Mouse (Mus musculus) ES-Bruce4 (cell line): ENCODE measurements around the gene Lonp2. TPM values are rescaled to one million over a fixed set of nuclear protein-coding genes. Genes with fewer than 3 reads are reported as not detected.

Source experiments
- H3K27ac ChIP-seq: 2 replicates; pipeline ENCODE4 v1.5.1; 2012; ENCODE audit warnings: low read length, inconsistent platforms; ENCODE audit not compliant: insufficient read depth
- H3K27me3 ChIP-seq: 2 replicates; pipeline ENCODE4 v1.6.1; 2012; ENCODE audit warnings: mild to moderate bottlenecking, low read length, inconsistent platforms; ENCODE audit not compliant: control insufficient read depth, poor library complexity, insufficient read depth, severe bottlenecking
- H3K36me3 ChIP-seq: 2 replicates; pipeline ENCODE4 v1.6.1; 2012; ENCODE audit warnings: inconsistent platforms, mild to moderate bottlenecking, low read length, moderate library complexity; ENCODE audit not compliant: control insufficient read depth, poor library complexity, insufficient read depth, severe bottlenecking
- H3K4me1 ChIP-seq: one replicate; pipeline ENCODE4 v1.8.1; 2011; ENCODE audit warnings: low read length; ENCODE audit not compliant: control insufficient read depth, insufficient read depth
- H3K4me3 ChIP-seq: 2 replicates; pipeline ENCODE4 v1.5.1; 2011; ENCODE audit warnings: low read depth, mild to moderate bottlenecking, low read length
- H3K9ac ChIP-seq: 2 replicates; pipeline ENCODE4 v1.6.1; 2012; ENCODE audit warnings: low read depth, mild to moderate bottlenecking, inconsistent platforms; ENCODE audit not compliant: poor library complexity, severe bottlenecking
- H3K9me3 ChIP-seq: replicated peaks from 2 replicates; pipeline ENCODE4 v1.6.1; 2012; ENCODE audit warnings: mild to moderate bottlenecking, low read length, inconsistent platforms; ENCODE audit not compliant: control insufficient read depth, poor library complexity, insufficient read depth, severe bottlenecking
- CTCF ChIP-seq: IDR thresholded peaks from one replicate; pipeline ENCODE4 v1.8.1; 2011; ENCODE audit warnings: low read depth, low read length
- EP300 ChIP-seq: IDR thresholded peaks from 2 replicates; pipeline ENCODE4 v1.6.1; 2011; ENCODE audit warnings: low read depth, low read length; ENCODE audit not compliant: insufficient read depth
- POLR2A ChIP-seq: IDR thresholded peaks from one replicate; pipeline ENCODE4 v1.8.1; 2011; ENCODE audit warnings: low read length; ENCODE audit not compliant: insufficient read depth
- polyA plus RNA-seq: library from polyadenylated mRNA; stranded (reverse); fragments of >200 nt; gene quantifications from 2 replicates; pipeline ENCODE4 v1.2.4, GENCODE M21; 2011; ENCODE audit warnings: low read depth; ENCODE audit not compliant: missing spikeins, insufficient read depth, insufficient read length

The Lonp2 gene
- polyA plus RNA-seq, 1 experiment, result 28.5 TPM

DNA sequence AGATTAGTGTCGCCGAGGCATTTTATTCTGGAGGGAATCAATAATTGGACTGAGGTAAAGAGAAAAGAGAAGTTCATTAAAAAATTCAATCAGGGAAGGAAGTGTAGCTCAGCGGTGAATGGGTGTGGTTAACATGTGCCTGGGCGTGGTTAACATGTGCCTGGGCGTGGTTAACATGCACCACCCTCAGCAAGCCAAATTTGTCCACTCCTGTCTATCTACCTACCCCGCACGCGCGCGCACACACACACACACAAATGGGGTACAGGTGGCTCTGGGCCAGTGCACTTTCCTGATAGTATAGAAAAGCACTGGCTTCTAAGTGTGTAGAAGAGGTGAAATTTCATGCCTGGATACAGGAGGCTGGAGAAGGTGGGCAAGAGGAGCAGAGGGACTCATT is 141.3 kb downstream of the Lonp2 start:
- no peak overlapping the region for H3K4me3 ChIP-seq
- H3K9me3 ChIP-seq, result no peaks in the 10 kb centered on the region
- H3K27me3 ChIP-seq, result no peaks in the 10 kb centered on the region
- TF ChIP-seq EP300, result no peak
- no peak for TF ChIP-seq POLR2A
- TF ChIP-seq CTCF, result no peak
- H3K36me3 ChIP-seq, result no peaks in the 10 kb centered on the region
- no peak overlapping the region for H3K9ac ChIP-seq
- H3K4me1 ChIP-seq, result peaks cover 6% of the 10 kb centered on the region
- H3K27ac ChIP-seq, result no peak overlapping the region

DNA sequence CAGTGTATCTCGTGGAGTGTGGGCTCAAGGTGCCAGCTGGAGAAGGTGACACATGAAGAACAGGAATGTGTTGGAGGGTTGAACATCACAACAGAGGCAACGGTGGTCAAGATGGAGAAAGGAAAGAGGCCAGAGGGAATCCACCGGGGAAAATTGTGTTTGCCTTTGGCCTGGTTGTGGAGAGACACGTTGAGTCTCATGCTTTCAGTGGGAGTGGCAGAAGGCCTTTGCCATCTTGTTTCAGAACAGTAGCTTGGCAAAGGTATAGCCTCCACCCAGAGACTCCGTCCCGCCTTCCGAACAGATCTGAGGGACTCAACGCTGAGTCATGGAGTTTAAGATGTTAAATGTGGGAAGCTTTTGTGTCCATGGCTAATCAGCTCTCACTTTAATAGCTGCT is 141.8 kb downstream of the Lonp2 start:
- H3K27ac ChIP-seq, result no peak overlapping the region
- no peak overlapping the region for H3K9ac ChIP-seq
- no peaks in the 10 kb centered on the region for H3K27me3 ChIP-seq
- TF ChIP-seq EP300 (no peak), CTCF (no peak), POLR2A (no peak)
- H3K4me1 ChIP-seq, result peaks cover 6% of the 10 kb centered on the region
- no peaks in the 10 kb centered on the region for H3K9me3 ChIP-seq
- H3K36me3 ChIP-seq, result no peaks in the 10 kb centered on the region
- no peak overlapping the region for H3K4me3 ChIP-seq

DNA sequence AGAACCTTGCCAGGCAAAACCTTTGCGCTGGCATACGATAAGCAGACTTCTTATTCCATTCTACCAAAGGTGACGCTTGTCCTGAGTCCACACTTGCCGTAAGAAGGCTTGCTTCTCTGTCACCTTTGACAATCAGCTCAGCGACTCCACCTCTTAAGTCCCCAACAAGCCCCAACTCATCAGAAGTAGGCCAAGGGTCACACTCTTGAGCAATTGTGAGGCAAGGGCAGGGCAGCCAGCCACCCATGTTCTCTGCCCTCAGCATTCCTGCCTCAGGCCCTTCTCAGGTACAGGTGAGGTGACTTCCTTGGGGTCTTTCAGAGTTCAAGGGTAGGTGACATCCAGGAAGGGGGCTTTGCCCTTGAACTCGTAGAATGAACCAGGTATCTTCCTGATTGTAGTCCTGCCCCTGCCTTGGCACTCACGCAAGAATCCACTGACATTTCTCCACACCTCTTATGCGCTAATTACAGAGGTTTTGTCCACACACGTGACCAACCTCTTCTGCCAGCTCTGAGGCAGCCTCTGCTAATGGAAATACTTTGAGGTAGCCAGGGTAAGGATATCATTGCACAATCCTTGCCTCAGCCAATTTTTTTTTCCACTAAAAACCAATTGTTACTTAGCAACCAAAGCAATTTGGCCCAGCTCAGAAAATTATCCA is 142.8 kb downstream of the Lonp2 start:
- TF ChIP-seq EP300 (0 out of 2 replicates have a peak, but pooled peaks have one; percentile 45), POLR2A (no peak)
- Histone ChIP-seq H3K9me3 (no peaks in the 10 kb centered on the region), H3K9ac (no peak overlapping the region), H3K36me3 (no peaks in the 10 kb centered on the region), H3K27me3 (no peaks in the 10 kb centered on the region), H3K4me3 (no peak overlapping the region), H3K4me1 (peaks cover 3% of the 10 kb centered on the region), H3K27ac (no peak overlapping the region)

DNA sequence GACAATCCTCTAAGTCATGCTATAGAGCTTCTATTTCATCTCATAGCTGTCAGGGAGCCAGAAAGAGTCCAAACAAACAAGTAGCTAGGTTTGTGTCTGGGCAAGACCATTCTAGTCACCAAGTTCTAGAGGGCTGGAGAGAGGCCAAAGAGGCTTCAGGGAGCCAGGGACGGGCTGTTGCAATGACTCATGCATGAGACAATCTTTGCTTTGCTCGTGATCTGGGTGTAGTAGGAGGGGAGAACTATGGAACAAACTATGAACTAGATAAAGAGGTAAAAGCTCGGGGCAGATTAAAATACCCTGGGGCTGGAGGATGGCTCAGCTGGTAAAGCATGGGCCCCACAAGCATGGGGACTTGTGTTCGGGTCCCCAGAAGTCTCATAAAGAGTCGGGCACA is 144.7 kb downstream of the Lonp2 start:
- H3K9ac ChIP-seq, result no peak overlapping the region
- no peaks in the 10 kb centered on the region for H3K27me3 ChIP-seq
- H3K4me3 ChIP-seq, result no peak overlapping the region
- H3K9me3 ChIP-seq, result no peaks in the 10 kb centered on the region
- no peak overlapping the region for H3K27ac ChIP-seq
- TF ChIP-seq CTCF (no peak), EP300 (no peak), POLR2A (no peak)
- H3K4me1 ChIP-seq, result peaks cover 3% of the 10 kb centered on the region
- no peaks in the 10 kb centered on the region for H3K36me3 ChIP-seq

DNA sequence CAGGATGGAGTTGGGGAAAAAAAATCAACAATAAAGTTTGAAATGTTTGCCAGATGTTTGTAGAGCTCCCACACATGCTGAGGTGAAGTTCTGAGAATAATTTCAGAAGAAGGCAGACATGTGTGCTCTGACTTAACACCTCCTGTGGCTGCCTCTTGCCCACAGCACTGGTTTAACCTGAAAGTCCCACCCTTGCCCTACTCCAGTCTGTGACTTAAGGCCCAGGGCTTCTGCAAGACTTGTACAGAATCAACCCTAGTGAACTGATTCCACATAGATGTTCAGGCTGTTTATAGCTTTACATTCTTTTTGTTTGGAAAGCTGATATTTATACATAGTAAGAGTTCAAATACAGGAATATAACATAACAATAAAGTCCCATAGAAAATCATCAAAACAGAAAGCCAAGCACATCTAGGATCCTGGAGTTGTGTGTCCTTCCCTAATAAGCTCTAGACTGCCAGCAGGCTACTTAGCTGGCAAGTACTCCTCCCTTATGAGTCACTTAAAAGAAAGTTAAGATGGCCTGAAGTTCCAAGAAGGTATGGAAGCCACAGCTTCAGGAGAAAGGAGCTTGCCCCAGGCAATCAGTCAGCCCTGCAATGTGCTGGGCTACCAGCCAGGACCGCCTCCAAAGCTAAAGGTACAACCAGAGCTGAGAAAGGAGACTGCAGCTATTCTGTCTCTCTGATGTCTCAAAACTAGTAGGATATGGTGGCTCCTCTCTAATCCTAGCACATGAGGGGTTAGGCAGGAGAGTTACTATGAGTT is 146.3 kb downstream of the Lonp2 start:
- no peaks in the 10 kb centered on the region for H3K27me3 ChIP-seq

More for the DNA sequence above, 146.3 kb downstream of the Lonp2 start:
- Histone ChIP-seq H3K9ac (no peak overlapping the region), H3K4me1 (no peaks in the 10 kb centered on the region), H3K4me3 (no peak overlapping the region), H3K9me3 (no peaks in the 10 kb centered on the region), H3K27ac (no peak overlapping the region), H3K36me3 (no peaks in the 10 kb centered on the region)
- TF ChIP-seq EP300, result no peak
- no peak for TF ChIP-seq POLR2A
- TF ChIP-seq CTCF, result no peak

Other genes with a start within 250 kb of the Lonp2 start
- gene Abcc12, start 43.4 kb upstream of the Lonp2 start, polyA plus RNA-seq, result not detected in 2 replicates
- gene Gm10638, start 121.7 kb downstream of the Lonp2 start, polyA plus RNA-seq, result not detected in 2 replicates
- gene Siah1a, start 121.9 kb downstream of the Lonp2 start, polyA plus RNA-seq, result 19.1 and 20.9 TPM in 2 replicates